Mouse (Mus musculus): ENCODE measurements around the gene Asna1. TPM values are rescaled to one million over a fixed set of nuclear protein-coding genes. Genes with fewer than 3 reads are reported as not detected.

Gene Asna1
- total and polyA plus RNA-seq, 2 experiments from 2014 or later, result 110 to 134 TPM

DNA sequence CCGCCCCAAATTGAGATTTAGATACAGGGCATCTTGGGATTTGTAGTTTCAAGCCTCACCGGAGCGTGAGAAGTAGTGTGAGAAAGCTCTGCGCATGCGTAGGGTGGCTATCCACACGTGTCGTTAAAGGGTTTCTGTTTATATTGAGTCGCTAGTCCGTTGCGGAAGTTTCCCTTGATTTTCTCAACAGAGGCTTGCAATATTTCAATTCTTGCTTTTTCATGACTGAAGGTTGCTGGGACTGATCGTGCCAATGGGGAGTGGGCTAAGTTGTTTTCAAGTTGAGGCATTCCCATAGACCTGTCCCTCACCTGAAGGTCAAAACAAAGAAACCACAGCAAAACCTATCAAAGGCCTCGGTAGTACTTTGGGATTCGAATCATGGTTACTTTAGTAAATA is 9.7 kb upstream of the Asna1 start:
- H3K27ac ChIP-seq (ENCODE audit: low read depth), result no peak overlapping the region
- peak overlapping the region; percentile 97 for H3K4me2 ChIP-seq (ENCODE audit: low read depth, low read length)
- H3K4me1 ChIP-seq (ENCODE audit: control insufficient read depth, insufficient read depth), result peaks cover 14% of the 10 kb centered on the region
- peaks cover 28% of the 10 kb centered on the region for H3K36me3 ChIP-seq (replicated peaks; ENCODE audit: control insufficient read depth, insufficient read depth, low read length)
- no peaks in the 10 kb centered on the region for H3K27me3 ChIP-seq (ENCODE audit: control insufficient read depth, insufficient read depth, low read length)
- DNase-seq (ENCODE audit: low spot score) (peak; percentile 87), ATAC-seq (ENCODE audit: insufficient read depth, low read depth) (no peak)
- peak overlapping the region; percentile 94; the same call in 1 of the 2 replicates for H3K9ac ChIP-seq (replicated peaks; ENCODE audit: low read depth, low read length)
- H3K4me3 ChIP-seq (ENCODE audit: low read depth, low read length), result peak overlapping the region; percentile 76
- TF ChIP-seq EP300 (IDR thresholded peaks at IDR 0.05; ENCODE audit: low read depth), result no peak
- TF ChIP-seq CTCF (IDR thresholded peaks at IDR 0.05; ENCODE audit: low read depth), result no peak
- no peaks in the 10 kb centered on the region for H3K9me3 ChIP-seq (replicated peaks; ENCODE audit: control insufficient read depth, low read length)
- 4% methylated on average over 13 of the region's 13 CpGs for WGBS

DNA sequence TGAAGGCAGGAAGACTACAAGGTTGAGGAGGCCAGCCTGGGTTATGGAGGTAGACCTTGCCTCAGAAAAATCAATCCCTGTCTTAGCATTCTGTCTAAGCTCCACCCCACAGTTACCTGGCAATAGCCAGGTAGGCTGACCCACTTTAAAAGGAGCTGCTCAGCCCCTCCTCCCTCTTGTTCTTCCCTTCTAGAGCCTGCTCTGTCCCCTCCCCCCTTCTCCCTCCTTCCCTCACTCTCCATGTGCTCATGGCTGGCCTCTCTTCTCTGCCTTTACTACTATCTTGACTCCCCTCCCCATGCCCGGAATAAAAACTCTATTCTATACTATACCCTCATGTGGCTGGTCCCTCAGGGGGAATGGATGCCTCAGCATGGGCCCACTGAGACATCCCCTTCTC is 8.8 kb upstream of the Asna1 start:
- H3K9me3 ChIP-seq (replicated peaks; ENCODE audit: control insufficient read depth, low read length), result no peaks in the 10 kb centered on the region
- peaks cover 14% of the 10 kb centered on the region for H3K4me1 ChIP-seq (ENCODE audit: control insufficient read depth, insufficient read depth)
- DNase-seq (ENCODE audit: low spot score) (no peak), ATAC-seq (ENCODE audit: insufficient read depth, low read depth) (no peak)
- no peak overlapping the region for H3K27ac ChIP-seq (ENCODE audit: low read depth)
- TF ChIP-seq CTCF (IDR thresholded peaks at IDR 0.05; ENCODE audit: low read depth) (no peak), EP300 (IDR thresholded peaks at IDR 0.05; ENCODE audit: low read depth) (no peak)
- H3K4me2 ChIP-seq (ENCODE audit: low read depth, low read length), result no peak overlapping the region
- 40% methylated on average over 1 of the region's 1 CpGs for WGBS
- peaks cover 32% of the 10 kb centered on the region for H3K36me3 ChIP-seq (replicated peaks; ENCODE audit: control insufficient read depth, insufficient read depth, low read length)
- no peak overlapping the region for H3K4me3 ChIP-seq (ENCODE audit: low read depth, low read length)
- no peaks in the 10 kb centered on the region for H3K27me3 ChIP-seq (ENCODE audit: control insufficient read depth, insufficient read depth, low read length)
- H3K9ac ChIP-seq (replicated peaks; ENCODE audit: low read depth, low read length), result no peak overlapping the region

DNA sequence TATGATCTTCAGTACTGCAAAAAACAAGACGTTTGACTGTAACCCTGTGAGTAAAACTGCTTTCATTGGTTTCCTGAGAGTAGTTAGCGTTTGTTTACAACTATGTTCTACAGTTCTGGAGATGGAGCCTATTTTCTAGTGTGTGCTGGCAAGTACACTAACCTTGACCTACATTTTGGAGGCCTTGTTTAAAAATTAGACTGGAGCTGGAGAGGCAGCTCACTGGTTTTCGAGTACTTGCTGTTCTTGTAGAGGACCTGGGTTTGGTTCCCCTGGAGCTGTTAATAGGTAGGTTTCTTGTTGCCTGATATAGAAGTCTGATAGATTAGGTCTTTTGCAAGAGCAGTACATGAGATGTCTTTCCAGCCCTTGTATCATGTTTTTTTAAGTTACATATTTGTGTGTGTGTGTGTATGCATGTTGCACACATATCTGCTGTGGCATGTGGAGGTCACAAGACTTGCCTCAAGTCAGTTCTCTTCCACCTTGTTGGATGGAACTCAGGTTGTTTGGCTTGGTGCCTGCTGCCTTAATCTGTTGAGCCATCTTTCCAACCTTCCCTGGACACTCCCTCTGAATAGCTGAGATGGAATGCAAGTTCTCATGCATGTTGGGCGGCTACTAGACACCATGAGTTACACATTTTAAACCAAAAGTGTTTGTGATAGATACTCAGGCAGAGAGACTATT is 7.7 kb upstream of the Asna1 start:
- Histone ChIP-seq H3K27ac (ENCODE audit: low read depth) (no peak overlapping the region), H3K27me3 (ENCODE audit: control insufficient read depth, insufficient read depth, low read length) (no peaks in the 10 kb centered on the region), H3K9me3 (replicated peaks; ENCODE audit: control insufficient read depth, low read length) (no peaks in the 10 kb centered on the region), H3K4me2 (ENCODE audit: low read depth, low read length) (no peak overlapping the region), H3K9ac (replicated peaks; ENCODE audit: low read depth, low read length) (no peak overlapping the region), H3K4me1 (ENCODE audit: control insufficient read depth, insufficient read depth) (peaks cover 18% of the 10 kb centered on the region), H3K36me3 (replicated peaks; ENCODE audit: control insufficient read depth, insufficient read depth, low read length) (peaks cover 32% of the 10 kb centered on the region), H3K4me3 (ENCODE audit: low read depth, low read length) (no peak overlapping the region)
- TF ChIP-seq CTCF (IDR thresholded peaks at IDR 0.05; ENCODE audit: low read depth) (no peak), EP300 (IDR thresholded peaks at IDR 0.05; ENCODE audit: low read depth) (no peak)
- no peak for DNase-seq (ENCODE audit: low spot score)
- 80% methylated on average over 4 of the region's 4 CpGs for WGBS
- ATAC-seq (ENCODE audit: insufficient read depth, low read depth), result no peak

DNA sequence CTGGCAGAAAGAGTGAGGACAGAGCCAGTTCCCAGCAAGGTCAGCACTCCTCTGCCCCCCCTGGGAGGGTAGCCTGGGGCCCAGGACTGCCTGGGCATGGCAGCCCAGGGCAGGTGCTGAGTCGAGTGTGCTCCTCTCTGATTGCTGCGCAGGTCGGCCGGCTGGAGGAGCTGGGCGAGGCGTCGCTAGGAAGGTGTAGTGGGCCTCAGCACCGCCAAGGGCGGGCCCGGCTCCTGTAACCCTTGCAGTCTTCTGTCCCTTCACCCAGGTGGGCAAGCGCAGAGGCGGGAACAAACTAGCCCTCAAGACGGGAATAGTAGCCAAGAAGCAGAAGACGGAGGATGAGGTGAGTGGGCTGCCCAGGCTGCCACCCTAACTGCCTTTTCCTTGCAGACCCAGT is 4.2 kb upstream of the Asna1 start:
- DNase-seq (ENCODE audit: low spot score), result no peak

DNA sequence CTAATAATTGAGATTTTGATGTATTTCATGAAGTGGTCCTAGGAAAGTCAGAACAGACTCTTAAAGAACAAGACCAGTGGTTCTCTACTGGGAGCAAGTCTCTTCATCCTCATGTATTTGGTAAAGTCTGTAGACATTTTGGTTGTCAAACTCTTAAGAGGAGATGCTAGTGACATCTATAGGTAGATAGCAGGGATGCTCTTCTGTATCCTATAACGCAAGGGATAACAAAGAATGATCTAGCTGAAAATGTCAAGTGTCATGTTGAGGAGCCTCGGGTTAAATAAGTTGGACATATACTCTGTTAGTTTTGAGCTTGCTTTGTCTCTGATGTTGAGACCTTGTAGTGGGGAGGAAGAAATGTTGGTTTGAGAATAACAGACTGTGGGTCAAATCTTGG is 2.8 kb upstream of the Asna1 start:
- Histone ChIP-seq H3K36me3 (replicated peaks; ENCODE audit: control insufficient read depth, insufficient read depth, low read length) (peaks cover 43% of the 10 kb centered on the region), H3K9me3 (replicated peaks; ENCODE audit: control insufficient read depth, low read length) (no peaks in the 10 kb centered on the region), H3K4me3 (ENCODE audit: low read depth, low read length) (peak overlapping the region; percentile 97), H3K9ac (replicated peaks; ENCODE audit: low read depth, low read length) (peak overlapping the region; percentile 98), H3K4me1 (ENCODE audit: control insufficient read depth, insufficient read depth) (peaks cover 31% of the 10 kb centered on the region), H3K27ac (ENCODE audit: low read depth) (no peak overlapping the region), H3K4me2 (ENCODE audit: low read depth, low read length) (peak overlapping the region; percentile 91), H3K27me3 (ENCODE audit: control insufficient read depth, insufficient read depth, low read length) (no peaks in the 10 kb centered on the region)
- ATAC-seq (ENCODE audit: insufficient read depth, low read depth), result no peak
- 12% methylated on average over 2 of the region's 2 CpGs for WGBS
- TF ChIP-seq EP300 (IDR thresholded peaks at IDR 0.05; ENCODE audit: low read depth) (no peak), CTCF (IDR thresholded peaks at IDR 0.05; ENCODE audit: low read depth) (no peak)
- no peak for DNase-seq (ENCODE audit: low spot score)

More for the DNA sequence above, 4.2 kb upstream of the Asna1 start:
- no peak for ATAC-seq (ENCODE audit: insufficient read depth, low read depth)
- no peaks in the 10 kb centered on the region for H3K9me3 ChIP-seq (replicated peaks; ENCODE audit: control insufficient read depth, low read length)
- H3K4me3 ChIP-seq (ENCODE audit: low read depth, low read length), result no peak overlapping the region
- peaks cover 32% of the 10 kb centered on the region for H3K36me3 ChIP-seq (replicated peaks; ENCODE audit: control insufficient read depth, insufficient read depth, low read length)
- no peak overlapping the region for H3K9ac ChIP-seq (replicated peaks; ENCODE audit: low read depth, low read length)
- TF ChIP-seq CTCF (IDR thresholded peaks at IDR 0.05; ENCODE audit: low read depth), result no peak
- no peak for TF ChIP-seq EP300 (IDR thresholded peaks at IDR 0.05; ENCODE audit: low read depth)
- peaks cover 28% of the 10 kb centered on the region for H3K4me1 ChIP-seq (ENCODE audit: control insufficient read depth, insufficient read depth)
- WGBS, result 87% methylated on average over 14 of the region's 14 CpGs
- H3K4me2 ChIP-seq (ENCODE audit: low read depth, low read length), result no peak overlapping the region
- no peak overlapping the region for H3K27ac ChIP-seq (ENCODE audit: low read depth)
- H3K27me3 ChIP-seq (ENCODE audit: control insufficient read depth, insufficient read depth, low read length), result no peaks in the 10 kb centered on the region

DNA sequence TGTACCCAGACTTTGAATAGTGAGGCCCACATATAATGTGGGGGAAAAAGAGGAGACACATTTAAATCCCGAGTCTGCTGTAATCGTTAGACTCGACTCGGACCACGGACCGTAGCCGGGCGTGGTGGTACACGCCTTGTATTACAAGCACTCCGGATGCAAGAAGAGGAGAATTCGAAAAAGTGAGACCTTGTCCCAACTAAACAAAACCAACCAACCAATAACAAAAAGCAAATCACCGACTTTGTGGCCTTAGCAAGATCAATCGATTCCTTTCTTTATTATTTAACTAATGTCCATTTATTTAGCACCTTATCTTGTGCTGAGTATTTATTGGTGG is 2.4 kb upstream of the Asna1 start:
- Histone ChIP-seq H3K27me3 (ENCODE audit: control insufficient read depth, insufficient read depth, low read length) (no peaks in the 10 kb centered on the region), H3K9ac (replicated peaks; ENCODE audit: low read depth, low read length) (peak overlapping the region; percentile 98), H3K4me2 (ENCODE audit: low read depth, low read length) (peak overlapping the region; percentile 91), H3K36me3 (replicated peaks; ENCODE audit: control insufficient read depth, insufficient read depth, low read length) (peaks cover 41% of the 10 kb centered on the region), H3K4me3 (ENCODE audit: low read depth, low read length) (peak overlapping the region; percentile 97), H3K4me1 (ENCODE audit: control insufficient read depth, insufficient read depth) (peaks cover 31% of the 10 kb centered on the region), H3K9me3 (replicated peaks; ENCODE audit: control insufficient read depth, low read length) (no peaks in the 10 kb centered on the region), H3K27ac (ENCODE audit: low read depth) (peak overlapping the region; percentile 82)
- TF ChIP-seq EP300 (IDR thresholded peaks at IDR 0.05; ENCODE audit: low read depth) (no peak), CTCF (IDR thresholded peaks at IDR 0.05; ENCODE audit: low read depth) (no peak)
- ATAC-seq (ENCODE audit: insufficient read depth, low read depth), result no peak
- peak; percentile 15 for DNase-seq (ENCODE audit: low spot score)
- 1% methylated on average over 13 of the region's 13 CpGs for whole genome bisulfite sequencing
